Mouse (Mus musculus): ENCODE results near the gene Nucks1.

Gene Nucks1

GRCm38 (mm10) chr1:131922100-131922499 is 11.8 kb downstream of the Nucks1 start:
- DNase-seq = no peak

DNA sequence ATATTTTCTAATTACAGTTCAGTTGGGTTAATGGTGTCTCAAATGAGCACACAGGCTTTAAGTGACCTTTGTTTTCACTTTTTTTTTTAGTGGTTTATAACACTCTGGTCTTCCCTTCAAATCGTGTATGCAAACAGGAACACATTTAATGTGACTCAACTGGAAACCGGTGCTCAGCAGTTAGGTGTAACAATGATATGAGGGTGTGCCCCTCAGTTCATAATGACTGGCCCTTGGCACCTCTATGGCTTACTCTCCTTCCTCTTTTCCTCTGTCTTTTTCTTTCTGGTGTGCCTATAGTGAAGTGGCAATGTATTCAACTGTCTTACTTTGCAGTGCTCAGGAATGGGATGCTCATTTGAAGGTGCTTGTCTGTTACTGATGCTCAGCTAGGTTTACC is 23.1 kb downstream of the Nucks1 start:
- no peak for DNase-seq

- peak; percentile 84 for DNase-seq
Observed at GRCm38 (mm10) chr1:131937659-131938305, 27.4 kb downstream of the Nucks1 start.

DNA sequence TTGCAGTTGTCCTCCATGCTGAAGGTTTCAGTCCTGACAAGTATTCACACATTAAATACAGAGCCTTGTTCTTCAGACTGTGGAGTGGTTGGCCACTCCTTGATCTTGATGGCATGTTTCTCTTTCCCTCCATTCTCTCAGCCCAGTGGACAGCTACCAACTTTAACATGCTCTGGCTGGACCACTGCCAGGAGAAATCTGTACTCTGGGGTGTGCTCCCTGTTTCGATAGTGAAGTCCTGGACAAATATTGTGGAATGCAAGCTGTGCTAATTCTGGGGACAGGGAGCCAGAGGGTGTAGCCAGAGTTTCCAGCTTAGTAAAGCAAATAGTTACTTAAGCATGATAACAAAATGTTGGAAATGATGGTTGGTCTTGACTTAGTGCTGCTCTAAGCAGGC is 28.5 kb downstream of the Nucks1 start:
- DNase-seq = peak; percentile 33

DNA sequence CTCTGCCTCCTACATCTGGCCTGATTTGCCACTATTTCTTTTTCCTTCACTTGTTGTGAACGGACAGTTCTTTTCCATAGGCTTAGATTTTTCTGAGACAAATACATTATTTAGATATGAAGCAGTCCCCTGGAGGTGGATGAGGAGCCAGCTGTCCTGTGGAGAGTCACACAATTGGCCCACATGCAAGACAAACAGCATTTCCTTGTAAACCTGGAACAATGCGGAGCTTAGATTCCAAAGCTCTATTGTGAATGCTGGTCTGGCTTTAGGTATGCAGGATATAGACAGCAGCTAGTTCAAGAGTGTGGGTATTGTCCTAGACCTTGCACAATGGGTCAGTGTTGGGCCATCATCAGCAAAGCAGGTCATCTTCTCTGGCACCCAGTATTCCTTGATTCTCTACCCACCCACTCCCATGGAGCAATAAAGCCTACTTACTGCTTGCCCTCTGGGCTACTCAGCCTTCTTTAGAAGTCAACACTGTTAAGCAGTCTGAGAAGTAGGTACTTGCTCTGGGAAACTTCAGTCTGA is 30.4 kb downstream of the Nucks1 start:
- DNase-seq = no peak

- DNase-seq = no peak
Observed at GRCm38 (mm10) chr1:131941501-131941900, 31.2 kb downstream of the Nucks1 start.

GRCm38 (mm10) chr1:131942621-131943590 is 32.6 kb downstream of the Nucks1 start:
- DNase-seq = peak; percentile 57

GRCm38 (mm10) chr1:131945674-131946440 is 35.5 kb downstream of the Nucks1 start:
- DNase-seq = no peak

GRCm38 (mm10) chr1:131946462-131947215 is 36.3 kb downstream of the Nucks1 start:
- DNase-seq = no peak

- no peak for DNase-seq
Observed at GRCm38 (mm10) chr1:131947997-131948525, 37.7 kb downstream of the Nucks1 start.

DNA sequence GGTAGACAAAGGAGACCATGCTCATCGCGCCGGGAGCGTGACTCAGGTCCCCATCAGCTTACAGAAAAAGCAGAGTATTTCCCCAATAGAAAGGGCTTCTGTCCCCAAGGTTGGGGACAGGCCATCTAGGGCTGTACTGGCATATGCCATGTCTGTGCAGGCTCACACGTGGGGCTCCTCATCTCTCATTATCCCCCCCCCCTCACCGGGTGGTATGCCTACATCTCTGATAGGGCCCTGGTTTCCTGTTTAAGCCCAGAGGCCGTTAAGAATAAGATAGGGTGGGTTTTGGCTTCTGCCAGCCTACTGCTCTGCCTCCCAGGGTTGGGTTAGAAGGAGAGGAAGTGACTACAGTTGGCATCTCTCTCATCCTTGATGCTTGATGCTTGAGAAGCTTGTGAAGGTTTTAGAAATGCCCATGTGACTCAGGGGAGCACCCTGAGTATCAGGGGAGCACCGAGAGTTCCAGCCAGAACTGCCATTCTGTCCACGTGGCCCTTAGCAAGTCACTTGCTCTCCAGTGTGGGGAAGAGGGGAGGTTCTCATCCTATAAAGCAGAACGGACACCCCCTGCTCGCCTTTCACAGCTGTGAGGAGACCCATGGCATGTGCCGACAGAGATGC is 44.0 kb downstream of the Nucks1 start:
- DNase-seq = no peak

DNA sequence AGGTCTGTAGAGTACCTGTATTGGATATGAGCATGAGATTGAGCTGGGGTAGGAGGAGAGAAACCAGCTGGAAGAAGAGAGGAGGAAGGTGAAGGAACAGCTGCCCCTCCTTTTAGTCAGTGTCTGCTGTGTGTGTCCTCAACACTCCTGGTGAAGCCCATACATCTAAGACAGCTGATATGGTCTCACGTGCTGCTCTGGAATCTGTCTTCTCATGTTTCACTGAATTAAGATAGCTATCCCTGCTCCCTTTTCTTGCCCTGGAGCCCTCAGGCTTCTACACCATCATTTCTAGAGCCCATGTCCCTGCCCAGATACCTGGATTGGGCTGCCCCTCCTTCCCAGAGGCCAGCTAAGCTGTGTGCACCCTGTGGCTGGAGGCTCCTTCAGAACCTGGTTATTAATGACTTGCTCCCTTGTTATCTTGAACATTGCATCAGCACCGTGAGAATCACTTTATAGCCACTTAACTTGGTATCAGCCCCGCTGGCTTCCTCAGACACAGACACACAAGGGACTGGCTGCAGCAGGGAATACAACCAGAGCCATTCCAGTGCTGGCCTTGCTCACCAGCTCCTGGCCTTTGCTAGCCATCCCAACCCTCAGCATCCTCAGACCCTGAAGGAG is 44.9 kb downstream of the Nucks1 start:
- DNase-seq = no peak

- no peak for DNase-seq
Observed at GRCm38 (mm10) chr1:131957416-131957815, 47.1 kb downstream of the Nucks1 start.

- no peak for DNase-seq
Observed at GRCm38 (mm10) chr1:131961004-131961403, 50.7 kb downstream of the Nucks1 start.

DNA sequence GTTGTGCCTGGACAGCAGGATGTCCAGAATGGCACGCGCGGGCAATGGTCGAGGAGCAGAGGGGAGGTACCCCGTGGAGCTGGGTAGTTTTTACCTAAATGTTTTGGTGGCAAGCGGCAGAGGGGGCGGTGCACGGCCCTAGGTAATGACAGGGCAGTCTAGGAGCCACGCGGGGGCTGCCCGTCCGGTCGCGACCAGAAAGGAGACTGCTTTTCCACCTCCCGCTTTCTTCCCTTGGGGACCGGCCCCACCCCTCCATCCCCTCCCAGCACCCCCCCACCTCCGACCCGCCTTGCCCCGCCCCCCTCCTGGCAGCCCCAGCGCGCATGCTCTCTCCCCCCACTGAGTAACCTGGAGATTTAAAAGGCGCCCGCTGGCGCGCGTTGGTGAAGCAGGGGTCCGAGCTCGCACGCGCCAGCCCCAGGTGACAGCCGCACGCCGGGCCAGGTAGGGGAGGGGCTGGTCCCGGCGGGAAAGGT is 52.3 kb downstream of the Nucks1 start, which contains the start of gene Slc45a3:
Gene Slc45a3 (plus strand): TSS at position 362 of the 479 bp plus-strand sequence.
- peak; percentile 79 for DNase-seq

GRCm38 (mm10) chr1:131963085-131963951 is 53.0 kb downstream of the Nucks1 start:
- peak; percentile 60 for DNase-seq

DNA sequence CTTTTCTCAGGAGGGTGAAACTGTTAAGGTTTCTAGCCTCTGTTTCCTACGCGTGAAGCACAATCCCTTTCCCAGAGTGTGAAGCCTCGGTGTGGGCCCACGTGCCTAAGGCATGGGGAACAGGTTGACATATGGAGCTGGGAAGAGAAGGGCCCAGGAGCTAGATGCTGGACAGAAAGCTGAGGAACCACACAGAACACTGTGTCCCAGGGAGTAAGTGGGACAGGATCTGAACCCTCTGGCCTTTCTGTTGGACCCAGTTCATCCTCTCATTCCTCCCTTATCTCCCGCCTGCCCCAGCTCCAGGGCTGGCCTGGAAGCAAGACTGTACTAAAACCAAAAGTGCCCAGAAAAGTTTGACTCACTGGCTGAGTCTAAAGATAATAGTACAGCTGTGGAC is 53.8 kb downstream of the Nucks1 start:
- no peak for DNase-seq

GRCm38 (mm10) chr1:131964580-131964979 is 54.2 kb downstream of the Nucks1 start:
- DNase-seq = no peak

DNA sequence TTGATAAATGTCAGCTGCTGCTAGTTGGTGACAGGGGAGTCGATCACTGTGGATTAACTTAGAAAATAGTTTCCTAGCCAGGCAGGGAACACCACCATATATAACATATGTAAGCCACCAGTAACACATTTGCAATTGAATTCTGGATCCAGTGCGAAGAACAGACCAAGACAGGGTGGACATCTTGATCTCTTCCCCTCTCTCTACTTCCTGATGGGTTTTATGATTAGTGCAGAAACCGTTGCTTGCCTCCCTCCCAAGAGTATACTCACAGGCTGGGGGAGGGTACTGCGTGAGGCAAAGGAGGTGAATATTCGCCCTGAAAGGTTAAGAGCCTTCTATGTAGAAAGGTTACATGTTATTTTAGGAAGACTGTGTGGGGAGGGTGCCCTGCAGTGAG is 55.5 kb downstream of the Nucks1 start:
- no peak for DNase-seq

- peak; percentile 28 for DNase-seq
Observed at GRCm38 (mm10) chr1:131967336-131967735, 57.0 kb downstream of the Nucks1 start.

Data from kidney, postnatal 10 days (tissue).